Mouse (Mus musculus) heart, postnatal 0 days (tissue): ENCODE measurements around the gene Rfng. TPM values are rescaled to one million over a fixed set of nuclear protein-coding genes. Genes with fewer than 3 reads are reported as not detected.
A peak's percentile ranks its signal among the peaks of the same experiment; 100 is the strongest.
"Not testable (repeated sequence)": the region's sequence is repeated elsewhere in the genome, so short reads cannot be mapped to it uniquely, and the experiment has no call there.

ENCODE experiments used
- ATAC-seq: fragments of 200-750 bp; cut with Nextera tagmentation; 2 replicates; pipeline ENCODE4 v1.8.0; 2017; ENCODE audit warnings: low read depth, moderate number of reproducible peaks, moderate library complexity; ENCODE audit not compliant: insufficient read depth
- DNase-seq: peaks from one replicate; pipeline ENCODE4 v3.0.0-alpha.2; 2016; ENCODE audit warnings: low spot score
- H3K27ac ChIP-seq: fragments of 300-500 bp; sonication (generic); 2 replicates; pipeline ENCODE4 v1.5.1; 2014; ENCODE audit warnings: low read depth, mild to moderate bottlenecking
- H3K27me3 ChIP-seq: fragments of 300-500 bp; sonication (generic); 2 replicates; pipeline ENCODE4 v1.6.1; 2014; ENCODE audit warnings: low read length, mixed read lengths; ENCODE audit not compliant: control insufficient read depth, insufficient read depth
- H3K36me3 ChIP-seq: fragments of 300-500 bp; sonication (generic); replicated peaks from 2 replicates; pipeline ENCODE4 v1.6.1; 2014; ENCODE audit warnings: low read length, mixed read lengths; ENCODE audit not compliant: control insufficient read depth, insufficient read depth
- H3K4me1 ChIP-seq: fragments of 300-500 bp; sonication (generic); 2 replicates; pipeline ENCODE4 v1.6.1; 2014; ENCODE audit warnings: antibody characterized with exemption; ENCODE audit not compliant: control insufficient read depth, insufficient read depth
- H3K4me2 ChIP-seq: fragments of 300-500 bp; sonication (generic); 2 replicates; pipeline ENCODE4 v1.6.1; 2014; ENCODE audit warnings: low read depth, mild to moderate bottlenecking, low read length, moderate library complexity
- H3K4me3 ChIP-seq: fragments of 300-500 bp; sonication (generic); 2 replicates; pipeline ENCODE4 v1.5.1; 2014; ENCODE audit warnings: low read depth, low read length
- H3K9ac ChIP-seq: fragments of 300-500 bp; sonication (generic); replicated peaks from 2 replicates; pipeline ENCODE4 v1.6.1; 2014; ENCODE audit warnings: low read depth, low read length, mixed read lengths
- H3K9me3 ChIP-seq: fragments of 300-500 bp; sonication (generic); replicated peaks from 2 replicates; pipeline ENCODE4 v1.6.1; 2016; ENCODE audit warnings: low read length; ENCODE audit not compliant: control insufficient read depth
- CTCF ChIP-seq: IDR thresholded peaks from 2 replicates; pipeline ENCODE4 v1.5.1; 2016; ENCODE audit warnings: antibody characterized with exemption, control low read depth, low read depth
- EP300 ChIP-seq: IDR thresholded peaks from 2 replicates; pipeline ENCODE4 v1.6.1; 2016; ENCODE audit warnings: antibody characterized with exemption, low read depth
- WGBS: fragments of 180-500 bp; shearing (Covaris S2); extraction: QIAGEN DNeasy Blood & Tissue Kit; methylation state at CpG from one replicate; pipeline ENCODE4 v1.1.7; 2014; 5-methylcytosine and 5-hydroxymethylcytosine counted together
- polyA plus RNA-seq: library from polyadenylated mRNA; unstranded; fragments of >200 nt; fragmentation: Nextera tagmentation; extraction: Ambion mirVana; gene quantifications from 2 replicates; pipeline ENCODE4 v1.2.1, GENCODE M21; 2015
- total RNA-seq: library from RNA; depleted of rRNA; stranded (reverse); fragments of >200 nt; gene quantifications from 2 replicates; pipeline ENCODE4 v1.2.3, GENCODE M21; 2014; ENCODE audit warnings: low replicate concordance; rRNA removed

The Rfng gene
- total RNA-seq (14.5 and 26.4 TPM in 2 replicates), polyA plus RNA-seq (15.3 and 17.0 TPM in 2 replicates)

DNA sequence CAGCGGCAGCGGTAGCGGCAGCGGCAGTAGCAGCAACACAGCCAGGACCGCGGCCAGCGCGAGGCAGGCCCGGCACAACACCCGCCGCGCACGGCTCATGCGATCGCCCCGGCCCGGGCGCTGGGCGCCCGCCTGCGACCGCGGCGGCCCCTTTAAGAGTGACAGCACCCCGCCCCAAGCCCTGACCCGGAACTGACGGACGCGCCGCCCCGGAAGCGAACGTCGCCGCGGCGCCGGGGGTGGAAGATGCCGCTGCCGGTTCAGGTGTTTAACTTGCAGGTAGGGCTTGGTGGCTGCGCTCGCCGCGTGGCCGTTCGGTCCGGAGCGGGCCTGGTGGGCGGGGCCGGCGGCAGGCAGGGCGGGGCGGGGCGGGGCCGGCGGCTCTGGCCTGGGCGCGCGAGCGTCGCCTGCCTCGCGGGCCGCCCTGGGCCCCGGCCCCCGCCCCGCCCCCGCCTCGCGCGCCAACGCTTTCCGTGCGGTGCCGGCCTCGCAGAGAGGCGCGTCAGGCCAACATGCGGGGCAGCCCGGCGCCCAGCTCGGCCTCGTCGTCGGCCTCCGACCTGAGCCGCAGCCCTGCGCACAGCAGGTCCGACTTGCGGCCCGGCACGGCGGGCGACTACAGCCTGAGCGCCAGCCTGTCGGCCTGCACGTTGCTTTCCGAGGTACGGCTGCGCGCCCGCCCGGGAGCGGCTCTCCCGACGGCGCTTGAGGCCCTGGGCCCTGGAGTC lies at the start of gene Rfng, which contains the start of gene Gps1:
Rfng (minus strand) TSS at position 144 of the 728 bp plus-strand sequence.
Gps1 (plus strand) TSS at position 209 of the 728 bp plus-strand sequence.
- Histone ChIP-seq H3K9me3 (no peaks in the 10 kb centered on the region), H3K4me3 (peak within 1 kb of the TSS; percentile 80), H3K4me2 (peak within 1 kb of the TSS; percentile 95), H3K27ac (peak within 1 kb of the TSS; percentile 21), H3K36me3 (peaks cover 42% of the 10 kb centered on the region), H3K27me3 (no peaks in the 10 kb centered on the region), H3K9ac (peak within 1 kb of the TSS; percentile 84), H3K4me1 (peaks cover 13% of the 10 kb centered on the region)
- ATAC-seq: peak; percentile 80
- TF ChIP-seq EP300 (no peak), CTCF (no peak)
- peak; percentile 76 for DNase-seq
- WGBS: under 1% methylated on average over 79 of the region's 107 CpGs

DNA sequence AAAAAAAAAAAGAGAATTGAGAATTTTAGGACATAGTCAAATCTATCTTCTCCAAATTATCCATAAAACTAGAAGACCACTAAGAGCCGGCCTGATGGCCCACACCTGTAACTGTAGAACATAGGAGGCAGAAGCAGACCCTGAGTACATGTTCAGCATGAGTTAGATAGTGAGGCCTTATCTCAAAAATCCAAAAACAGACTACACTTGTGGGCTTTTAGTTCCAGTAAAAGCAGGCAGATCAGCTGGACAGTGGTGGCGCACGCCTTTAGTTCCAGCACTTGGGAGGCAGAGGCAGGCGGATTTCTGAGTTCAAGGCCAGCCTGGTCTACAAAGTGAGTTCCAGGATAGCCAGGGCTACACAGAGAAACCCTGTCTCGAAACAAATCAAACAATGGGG lies 49.0 kb upstream of the Rfng start:
- H3K4me1 ChIP-seq, H3K27ac ChIP-seq, DNase-seq, H3K9ac ChIP-seq, H3K27me3 ChIP-seq, H3K9me3 ChIP-seq, H3K4me3 ChIP-seq, ATAC-seq, H3K4me2 ChIP-seq, H3K36me3 ChIP-seq: not testable (repeated sequence)
- 84% methylated on average over 5 of the region's 5 CpGs for WGBS

DNA sequence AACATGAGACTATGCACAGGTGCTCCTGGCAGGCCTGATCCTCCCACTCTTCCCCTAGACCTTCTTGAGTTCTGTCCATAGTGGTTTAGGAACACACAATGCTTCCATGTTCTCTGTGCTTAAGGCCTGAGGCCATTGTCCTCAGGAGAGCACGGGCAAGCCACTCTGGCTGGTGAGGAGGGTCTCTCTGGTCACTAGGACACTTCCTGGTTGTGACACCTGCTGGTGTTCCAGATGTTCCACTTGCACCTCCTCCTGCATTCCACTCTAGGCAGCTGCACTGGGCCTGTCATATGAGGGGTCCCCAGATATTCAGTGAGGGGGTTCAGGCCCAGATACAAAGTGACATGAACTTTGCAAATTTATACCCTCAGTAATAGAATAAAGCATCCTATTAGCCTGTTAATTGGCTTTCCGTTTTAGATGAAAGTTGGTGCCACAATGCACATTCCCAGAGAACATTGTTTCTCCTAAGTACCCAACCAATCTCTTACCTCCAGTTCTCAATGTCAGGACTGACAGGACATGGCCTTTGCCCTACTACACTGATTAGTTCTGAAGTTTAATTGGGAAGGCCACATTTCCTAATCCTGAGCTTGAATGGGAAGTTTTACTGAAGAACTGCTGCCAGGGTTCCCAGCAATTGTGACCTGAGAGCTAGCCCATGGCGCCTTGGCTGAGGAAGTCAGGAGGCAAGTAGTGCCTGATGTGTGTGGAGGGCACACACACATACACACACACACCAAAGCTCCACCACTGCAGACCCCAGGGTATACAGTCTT lies 47.8 kb upstream of the Rfng start:
- H3K27me3 ChIP-seq: no peaks in the 10 kb centered on the region

DNA sequence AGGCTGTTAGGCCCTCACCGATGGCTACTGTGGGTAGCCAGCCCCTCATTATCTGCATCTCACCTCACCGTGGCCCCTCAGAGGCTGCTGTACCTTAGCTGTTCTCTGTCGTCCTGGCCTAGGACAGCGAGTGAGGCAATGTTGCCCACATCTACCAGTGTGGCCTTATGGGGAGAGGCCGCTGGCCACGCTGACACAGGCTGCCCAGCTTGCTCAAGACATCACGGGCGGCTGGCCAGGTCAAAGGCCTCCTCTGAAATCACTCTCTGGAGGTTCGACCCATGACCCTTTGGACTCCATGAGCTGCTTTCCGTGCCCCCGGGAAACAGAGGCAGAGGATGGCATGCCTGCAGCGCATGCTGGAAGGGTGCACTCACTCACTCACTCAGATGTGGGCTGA lies 46.7 kb upstream of the Rfng start:
- DNase-seq (no peak), ATAC-seq (no peak)
- WGBS: 86% methylated on average over 12 of the region's 12 CpGs
- H3K4me2 ChIP-seq: no peak overlapping the region
- no peaks in the 10 kb centered on the region for H3K27me3 ChIP-seq
- H3K4me3 ChIP-seq: no peak overlapping the region
- no peaks in the 10 kb centered on the region for H3K36me3 ChIP-seq
- H3K4me1 ChIP-seq: peaks cover 1% of the 10 kb centered on the region
- no peak for TF ChIP-seq CTCF
- TF ChIP-seq EP300: no peak
- H3K9ac ChIP-seq: no peak overlapping the region
- H3K9me3 ChIP-seq: no peaks in the 10 kb centered on the region
- H3K27ac ChIP-seq: no peak overlapping the region

More for the DNA sequence above, 47.8 kb upstream of the Rfng start:
- Histone ChIP-seq H3K27ac (no peak overlapping the region), H3K36me3 (no peaks in the 10 kb centered on the region), H3K9me3 (no peaks in the 10 kb centered on the region), H3K4me2 (no peak overlapping the region), H3K4me1 (no peaks in the 10 kb centered on the region; the same call in 1 of the 2 replicates), H3K9ac (no peak overlapping the region), H3K4me3 (no peak overlapping the region)
- 82% methylated on average over 3 of the region's 3 CpGs for WGBS
- ATAC-seq: no peak
- no peak for DNase-seq
- TF ChIP-seq CTCF (no peak), EP300 (no peak)

DNA sequence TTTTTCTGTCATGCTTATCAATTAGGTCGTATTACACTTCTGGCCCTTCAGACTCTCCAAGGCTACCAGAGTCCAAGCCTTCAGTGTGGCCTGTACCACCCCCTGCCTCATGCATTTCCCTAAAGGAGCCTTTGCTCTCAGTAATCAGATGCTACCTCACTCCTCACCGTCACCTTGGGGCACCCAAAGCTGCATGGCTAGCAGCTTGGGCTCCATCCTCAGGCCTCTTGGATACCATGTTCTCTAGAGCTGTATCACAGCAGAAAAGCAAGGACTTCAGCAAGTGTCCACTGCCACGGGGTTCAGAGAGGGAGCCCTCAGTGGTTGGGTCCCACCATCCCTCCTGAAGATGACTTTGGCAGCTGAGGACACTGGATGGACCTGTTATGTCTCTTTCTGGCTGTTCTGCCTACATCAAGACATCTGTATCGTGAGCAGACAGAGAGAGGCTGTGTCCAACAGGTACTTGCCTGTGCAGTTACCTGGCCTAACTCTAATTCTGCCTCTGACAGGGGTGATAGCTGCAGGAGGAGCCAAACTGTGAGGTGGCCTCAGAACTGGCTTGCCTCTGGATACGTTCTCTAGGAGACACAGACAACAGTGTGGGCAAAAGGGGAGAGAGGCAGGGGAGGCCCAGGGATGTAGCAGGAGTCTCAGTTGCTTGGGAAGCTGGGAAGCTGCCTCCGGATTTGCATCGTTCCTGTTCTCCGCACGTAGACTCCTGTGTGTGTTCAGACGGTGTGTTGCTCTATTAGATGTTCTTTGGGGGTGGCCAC lies 45.9 kb upstream of the Rfng start:
- Histone ChIP-seq H3K9me3 (no peaks in the 10 kb centered on the region), H3K4me2 (no peak overlapping the region), H3K27ac (no peak overlapping the region), H3K4me1 (peaks cover 8% of the 10 kb centered on the region), H3K27me3 (no peaks in the 10 kb centered on the region), H3K9ac (no peak overlapping the region), H3K4me3 (no peak overlapping the region), H3K36me3 (no peaks in the 10 kb centered on the region)
- no peak for TF ChIP-seq CTCF
- no peak for TF ChIP-seq EP300
- DNase-seq: no peak
- 83% methylated on average over 10 of the region's 10 CpGs for WGBS
- no peak for ATAC-seq
